Mouse (Mus musculus): ENCODE results near the gene Zkscan16. TPM values are rescaled to one million over a fixed set of nuclear protein-coding genes. Genes with fewer than 3 reads are reported as not detected.

Gene Zkscan16
- polyA plus RNA-seq, 2 experiments, result 0.08 to 0.11 TPM

- Histone ChIP-seq H3K36me3 (replicated peaks; ENCODE audit: control insufficient read depth, insufficient read depth, low read depth) (no peaks in the 10 kb centered on the region), H3K27ac (no peak overlapping the region), H3K4me3 (ENCODE audit: insufficient read depth in 1 of 2, low read depth in 2 of 2, low read length in 2 of 2) (no peak overlapping the region), H3K9ac (replicated peaks) (no peak overlapping the region), H3K9me3 (ENCODE audit: control insufficient read depth, low read length) (no peaks in the 10 kb centered on the region), H3K4me1 (replicated peaks; ENCODE audit: control insufficient read depth in 2 of 2, insufficient read depth in 2 of 2, low read length in 1 of 2) (peaks cover 14 to 22% of the 10 kb centered on the region in 2 experiments), H3K27me3 (ENCODE audit: control insufficient read depth, insufficient read depth, low read length) (no peaks in the 10 kb centered on the region), H3K4me2 (ENCODE audit: low read depth) (no peak overlapping the region)
- ATAC-seq (ENCODE audit: insufficient read depth) (no peak), DNase-seq (ENCODE audit: low read depth in 3 of 3, low spot score in 3 of 3) (no peak)
- 66% methylated on average over 5 of the region's 5 CpGs for WGBS (ENCODE audit: insufficient replicate concordance)
- TF ChIP-seq EP300 (IDR thresholded peaks at IDR 0.05; ENCODE audit: low read depth) (no peak), CTCF (IDR thresholded peaks at IDR 0.05; ENCODE audit: low read depth) (no peak)
These were observed 53.7 kb downstream of the Zkscan16 start for GRCm38 (mm10) chr4:58997081-58997480.

- no peak overlapping the region for H3K4me3 ChIP-seq (ENCODE audit: insufficient read depth in 1 of 2, low read depth in 2 of 2, low read length in 2 of 2)
- no peak overlapping the region for H3K27ac ChIP-seq
- DNase-seq (ENCODE audit: low read depth in 3 of 3, low spot score in 3 of 3), result no peak
- 29% methylated on average over 1 of the region's 1 CpGs for WGBS (ENCODE audit: insufficient replicate concordance)
- H3K4me2 ChIP-seq (ENCODE audit: low read depth), result no peak overlapping the region
- TF ChIP-seq CTCF (IDR thresholded peaks at IDR 0.05; ENCODE audit: low read depth) (no peak), EP300 (IDR thresholded peaks at IDR 0.05; ENCODE audit: low read depth) (no peak)
- ATAC-seq (ENCODE audit: insufficient read depth), result no peak
- no peaks in the 10 kb centered on the region for H3K36me3 ChIP-seq (replicated peaks; ENCODE audit: control insufficient read depth, insufficient read depth, low read depth)
- H3K4me1 ChIP-seq (replicated peaks; ENCODE audit: control insufficient read depth in 2 of 2, insufficient read depth in 2 of 2, low read length in 1 of 2), result peaks cover 4 to 12% of the 10 kb centered on the region in 2 experiments; a peak in 3 of 4 replicates
- H3K27me3 ChIP-seq (ENCODE audit: control insufficient read depth, insufficient read depth, low read length), result no peaks in the 10 kb centered on the region
- no peaks in the 10 kb centered on the region for H3K9me3 ChIP-seq (ENCODE audit: control insufficient read depth, low read length)
- no peak overlapping the region for H3K9ac ChIP-seq (replicated peaks)
These were observed 55.3 kb downstream of the Zkscan16 start for GRCm38 (mm10) chr4:58998688-58999087.

- ATAC-seq (ENCODE audit: insufficient read depth) (no peak), DNase-seq (ENCODE audit: low read depth in 3 of 3, low spot score in 3 of 3) (peak; percentile 55 to 59 (median 55))
- 3% methylated on average over 2 of the region's 2 CpGs for WGBS (ENCODE audit: insufficient replicate concordance)
- Histone ChIP-seq H3K4me2 (ENCODE audit: low read depth) (no peak overlapping the region), H3K4me3 (ENCODE audit: insufficient read depth in 1 of 2, low read depth in 2 of 2, low read length in 2 of 2) (no peak overlapping the region), H3K9me3 (ENCODE audit: control insufficient read depth, low read length) (no peaks in the 10 kb centered on the region), H3K27me3 (ENCODE audit: control insufficient read depth, insufficient read depth, low read length) (no peaks in the 10 kb centered on the region), H3K27ac (no peak overlapping the region), H3K4me1 (replicated peaks; ENCODE audit: control insufficient read depth in 2 of 2, insufficient read depth in 2 of 2, low read length in 1 of 2) (peaks cover 13 to 17% of the 10 kb centered on the region in 2 experiments), H3K36me3 (replicated peaks; ENCODE audit: control insufficient read depth, insufficient read depth, low read depth) (no peaks in the 10 kb centered on the region), H3K9ac (replicated peaks) (no peak overlapping the region)
- TF ChIP-seq EP300 (IDR thresholded peaks at IDR 0.05; ENCODE audit: low read depth) (no peak), CTCF (IDR thresholded peaks at IDR 0.05; ENCODE audit: low read depth) (peak; percentile 92)
These were observed 56.3 kb downstream of the Zkscan16 start for GRCm38 (mm10) chr4:58999686-59000085.

- H3K4me3 ChIP-seq (ENCODE audit: insufficient read depth in 1 of 2, low read depth in 2 of 2, low read length in 2 of 2), result no peak overlapping the region
- H3K27me3 ChIP-seq (ENCODE audit: control insufficient read depth, insufficient read depth, low read length), result no peaks in the 10 kb centered on the region
- peaks cover 10 to 13% of the 10 kb centered on the region in 2 experiments for H3K4me1 ChIP-seq (replicated peaks; ENCODE audit: control insufficient read depth in 2 of 2, insufficient read depth in 2 of 2, low read length in 1 of 2)
- WGBS (ENCODE audit: insufficient replicate concordance), result 0% methylated on average over 2 of the region's 2 CpGs
- no peak overlapping the region for H3K27ac ChIP-seq
- H3K9ac ChIP-seq (replicated peaks), result no peak overlapping the region
- H3K9me3 ChIP-seq (ENCODE audit: control insufficient read depth, low read length), result no peaks in the 10 kb centered on the region
- DNase-seq (ENCODE audit: low read depth in 3 of 3, low spot score in 3 of 3) (peak; percentile 39 to 56 (median 52)), ATAC-seq (ENCODE audit: insufficient read depth) (no peak)
- H3K36me3 ChIP-seq (replicated peaks; ENCODE audit: control insufficient read depth, insufficient read depth, low read depth), result no peaks in the 10 kb centered on the region
- no peak overlapping the region for H3K4me2 ChIP-seq (ENCODE audit: low read depth)
- peak; percentile 68 for TF ChIP-seq CTCF (IDR thresholded peaks at IDR 0.05; ENCODE audit: low read depth)
- no peak for TF ChIP-seq EP300 (IDR thresholded peaks at IDR 0.05; ENCODE audit: low read depth)
These were observed 57.2 kb downstream of the Zkscan16 start for GRCm38 (mm10) chr4:59000614-59001013.

GRCm38 (mm10) chr4:59002948-59003805, 59.7 kb downstream of the Zkscan16 start, which contains the start of gene Gm20503:
Gm20503 (plus strand) TSS chr4:59003210.
- under 1% methylated on average over 79 of the region's 89 CpGs for WGBS (ENCODE audit: insufficient replicate concordance)
- peak; percentile 79 to 81 (median 80) for DNase-seq (ENCODE audit: low read depth in 3 of 3, low spot score in 3 of 3)
- Histone ChIP-seq H3K4me2 (ENCODE audit: low read depth) (peak within 1 kb of the TSS; percentile 99), H3K27ac (peak within 1 kb of the TSS; percentile 8), H3K36me3 (replicated peaks; ENCODE audit: control insufficient read depth, insufficient read depth, low read depth) (no peaks in the 10 kb centered on the region), H3K27me3 (ENCODE audit: control insufficient read depth, insufficient read depth, low read length) (no peaks in the 10 kb centered on the region), H3K4me1 (replicated peaks; ENCODE audit: control insufficient read depth in 2 of 2, insufficient read depth in 2 of 2, low read length in 1 of 2) (peaks cover 12 to 16% of the 10 kb centered on the region in 2 experiments), H3K9ac (replicated peaks) (peak within 1 kb of the TSS; percentile 87), H3K4me3 (ENCODE audit: insufficient read depth in 1 of 2, low read depth in 2 of 2, low read length in 2 of 2) (peak within 1 kb of the TSS; percentile 62 to 76), H3K9me3 (ENCODE audit: control insufficient read depth, low read length) (no peaks in the 10 kb centered on the region)
- ATAC-seq (ENCODE audit: insufficient read depth), result peak; percentile 97
- TF ChIP-seq CTCF (IDR thresholded peaks at IDR 0.05; ENCODE audit: low read depth) (no peak), EP300 (IDR thresholded peaks at IDR 0.05; ENCODE audit: low read depth) (no peak)
